Mouse (Mus musculus): ENCODE results near the gene Syvn1. TPM values are rescaled to one million over a fixed set of nuclear protein-coding genes. Genes with fewer than 3 reads are reported as not detected.
A peak's percentile ranks its signal among the peaks of the same experiment; 100 is the strongest.

Syvn1 gene
- polyA plus RNA-seq, 1 experiment, result 33.7 TPM

GRCm38 (mm10) chr19:6054296-6054695 is 7.9 kb downstream of the Syvn1 start:
- Histone ChIP-seq H3K4me1 (ENCODE audit: control insufficient read depth, insufficient read depth, low read length) (peaks cover 7% of the 10 kb centered on the region), H3K4me3 (ENCODE audit: insufficient read depth, low read length) (no peak overlapping the region), H3K27ac (ENCODE audit: insufficient read depth, low read depth, low read length) (no peak overlapping the region)
- TF ChIP-seq POLR2A (IDR thresholded peaks at IDR 0.05; ENCODE audit: borderline replicate concordance, low read depth, low read length) (no peak), CTCF (IDR thresholded peaks at IDR 0.05; ENCODE audit: low read depth, low read length) (no peak)

- peaks cover 9% of the 10 kb centered on the region for H3K4me1 ChIP-seq (ENCODE audit: control insufficient read depth, insufficient read depth, low read length)
- no peak overlapping the region for H3K27ac ChIP-seq (ENCODE audit: insufficient read depth, low read depth, low read length)
- peak overlapping the region; percentile 72 for H3K4me3 ChIP-seq (ENCODE audit: insufficient read depth, low read length)
- no peak for TF ChIP-seq POLR2A (IDR thresholded peaks at IDR 0.05; ENCODE audit: borderline replicate concordance, low read depth, low read length)
- no peak for TF ChIP-seq CTCF (IDR thresholded peaks at IDR 0.05; ENCODE audit: low read depth, low read length)
Observed at GRCm38 (mm10) chr19:6056696-6057095, 10.3 kb downstream of the Syvn1 start.

- H3K4me1 ChIP-seq (ENCODE audit: control insufficient read depth, insufficient read depth, low read length), result peaks cover 11% of the 10 kb centered on the region
- TF ChIP-seq POLR2A (IDR thresholded peaks at IDR 0.05; ENCODE audit: borderline replicate concordance, low read depth, low read length), result peak; percentile 83; the same call in 1 of the 2 replicates
- TF ChIP-seq CTCF (IDR thresholded peaks at IDR 0.05; ENCODE audit: low read depth, low read length), result 0 out of 2 replicates have a peak, but pooled peaks have one; percentile 14
- H3K4me3 ChIP-seq (ENCODE audit: insufficient read depth, low read length), result peak within 1 kb of the TSS; percentile 72
- peak within 1 kb of the TSS; percentile 49 for H3K27ac ChIP-seq (ENCODE audit: insufficient read depth, low read depth, low read length)
Observed at GRCm38 (mm10) chr19:6057313-6058096, 11.1 kb downstream of the Syvn1 start, which contains the start of the genes Mrpl49 and Fau. Mrpl49 (minus strand) TSS chr19:6057785. Fau (plus strand) TSS chr19:6057844.

- TF ChIP-seq CTCF (IDR thresholded peaks at IDR 0.05; ENCODE audit: low read depth, low read length) (no peak), POLR2A (IDR thresholded peaks at IDR 0.05; ENCODE audit: borderline replicate concordance, low read depth, low read length) (no peak)
- Histone ChIP-seq H3K4me1 (ENCODE audit: control insufficient read depth, insufficient read depth, low read length) (peaks cover 14% of the 10 kb centered on the region), H3K4me3 (ENCODE audit: insufficient read depth, low read length) (peak overlapping the region; percentile 65), H3K27ac (ENCODE audit: insufficient read depth, low read depth, low read length) (peak overlapping the region; percentile 49)
Observed at GRCm38 (mm10) chr19:6058513-6058912, 12.1 kb downstream of the Syvn1 start.

- H3K27ac ChIP-seq (ENCODE audit: insufficient read depth, low read depth, low read length), result 0 out of 2 replicates have a peak overlapping the region, but pooled peaks have one; percentile 0
- H3K4me1 ChIP-seq (ENCODE audit: control insufficient read depth, insufficient read depth, low read length), result peaks cover 12% of the 10 kb centered on the region
- H3K4me3 ChIP-seq (ENCODE audit: insufficient read depth, low read length), result peak overlapping the region; percentile 65
- no peak for TF ChIP-seq POLR2A (IDR thresholded peaks at IDR 0.05; ENCODE audit: borderline replicate concordance, low read depth, low read length)
- no peak for TF ChIP-seq CTCF (IDR thresholded peaks at IDR 0.05; ENCODE audit: low read depth, low read length)
Observed at GRCm38 (mm10) chr19:6058966-6059365, 12.6 kb downstream of the Syvn1 start.

- no peak; the same call in 1 of the 2 replicates for TF ChIP-seq POLR2A (IDR thresholded peaks at IDR 0.05; ENCODE audit: borderline replicate concordance, low read depth, low read length)
- no peak for TF ChIP-seq CTCF (IDR thresholded peaks at IDR 0.05; ENCODE audit: low read depth, low read length)
- peak within 1 kb of the TSS; percentile 87 for H3K27ac ChIP-seq (ENCODE audit: insufficient read depth, low read depth, low read length)
- peaks cover 12% of the 10 kb centered on the region for H3K4me1 ChIP-seq (ENCODE audit: control insufficient read depth, insufficient read depth, low read length)
- peak within 1 kb of the TSS; percentile 90 for H3K4me3 ChIP-seq (ENCODE audit: insufficient read depth, low read length)
Observed at GRCm38 (mm10) chr19:6061021-6061533, 14.7 kb downstream of the Syvn1 start, which contains the start of gene Znhit2. Znhit2 (plus strand) TSS chr19:6061192.

- H3K4me3 ChIP-seq (ENCODE audit: insufficient read depth, low read length), result peak overlapping the region; percentile 90
- H3K27ac ChIP-seq (ENCODE audit: insufficient read depth, low read depth, low read length), result peak overlapping the region; percentile 87
- TF ChIP-seq CTCF (IDR thresholded peaks at IDR 0.05; ENCODE audit: low read depth, low read length), result no peak
- no peak for TF ChIP-seq POLR2A (IDR thresholded peaks at IDR 0.05; ENCODE audit: borderline replicate concordance, low read depth, low read length)
- H3K4me1 ChIP-seq (ENCODE audit: control insufficient read depth, insufficient read depth, low read length), result peaks cover 12% of the 10 kb centered on the region
Observed at GRCm38 (mm10) chr19:6061641-6062302, 15.4 kb downstream of the Syvn1 start.

GRCm38 (mm10) chr19:6062418-6062817 is 16.0 kb downstream of the Syvn1 start:
- Histone ChIP-seq H3K27ac (ENCODE audit: insufficient read depth, low read depth, low read length) (no peak overlapping the region), H3K4me1 (ENCODE audit: control insufficient read depth, insufficient read depth, low read length) (peaks cover 12% of the 10 kb centered on the region), H3K4me3 (ENCODE audit: insufficient read depth, low read length) (peak overlapping the region; percentile 90)
- no peak for TF ChIP-seq CTCF (IDR thresholded peaks at IDR 0.05; ENCODE audit: low read depth, low read length)
- no peak for TF ChIP-seq POLR2A (IDR thresholded peaks at IDR 0.05; ENCODE audit: borderline replicate concordance, low read depth, low read length)

- Histone ChIP-seq H3K4me3 (ENCODE audit: insufficient read depth, low read length) (no peak overlapping the region), H3K27ac (ENCODE audit: insufficient read depth, low read depth, low read length) (no peak overlapping the region), H3K4me1 (ENCODE audit: control insufficient read depth, insufficient read depth, low read length) (peaks cover 15% of the 10 kb centered on the region)
- no peak for TF ChIP-seq CTCF (IDR thresholded peaks at IDR 0.05; ENCODE audit: low read depth, low read length)
- TF ChIP-seq POLR2A (IDR thresholded peaks at IDR 0.05; ENCODE audit: borderline replicate concordance, low read depth, low read length), result no peak
Observed at GRCm38 (mm10) chr19:6063081-6063480, 16.7 kb downstream of the Syvn1 start.
